10 mouse cellular contexts compared by ENCODE assay signal in the genomic region with DNA sequence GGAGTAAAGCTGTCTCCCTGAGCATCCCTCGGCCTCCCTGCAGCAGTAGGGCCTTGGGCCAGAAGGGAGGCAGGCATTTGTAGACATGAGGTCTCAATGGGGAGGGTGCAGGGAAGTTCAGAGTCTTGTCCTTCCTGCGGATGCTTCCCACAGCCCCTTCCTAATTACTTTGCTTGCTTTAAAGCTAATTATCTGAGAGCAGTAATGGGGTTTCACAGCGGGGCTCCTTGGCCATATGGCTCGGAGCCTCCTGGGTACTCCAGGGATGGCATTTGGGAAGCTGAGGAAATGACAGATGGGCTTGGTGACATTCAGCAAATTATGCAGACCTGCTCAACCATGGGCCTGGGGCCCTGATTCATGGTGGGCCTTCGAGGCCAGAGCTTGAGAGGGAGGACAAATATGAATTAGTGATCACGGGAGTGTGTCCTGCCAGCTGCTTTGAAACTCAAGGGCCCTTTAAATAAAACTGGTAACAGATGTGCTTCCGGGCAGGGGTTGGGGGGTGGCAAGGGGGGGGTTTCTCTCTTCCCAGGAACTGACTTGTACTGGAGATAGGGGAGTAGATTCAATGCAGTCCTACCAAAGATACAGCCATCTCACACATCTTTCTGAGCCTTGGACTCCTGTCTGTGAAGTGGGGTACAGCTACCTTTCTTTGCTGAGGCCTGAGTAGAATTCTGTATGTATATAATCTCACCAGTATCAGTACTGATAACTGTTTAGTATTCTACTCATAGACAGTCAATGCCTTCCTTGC. TPM values are rescaled to one million over a fixed set of nuclear protein-coding genes. Genes with fewer than 3 reads are reported as not detected.
DNase-seq lines count a peak whose midpoint lies in the region; ATAC-seq lines count a peak whose summit lies in the region.
"Had no signal": no experiment of that assay in that cellular context is flagged by ENCODE, and none has a peak within 500 bp of the region (broad histone marks: within the 10 kb centered on the region; RNA-seq: fewer than 3 reads in every experiment).

No protein-coding gene starts in this region.

- H3K27me3 ChIP-seq in intestine, embryonic 14.5 days (replicated peaks; ENCODE audit: control insufficient read depth, insufficient read depth, low read length): no peaks in the 10 kb centered on the region
- H3K27me3 ChIP-seq in intestine, embryonic 15.5 days (replicated peaks): no peaks in the 10 kb centered on the region
- H3K27me3 ChIP-seq in forebrain, embryonic 11.5 days (ENCODE audit: control insufficient read depth, insufficient read depth, low read length): no peaks in the 10 kb centered on the region
- no peaks in the 10 kb centered on the region for H3K27me3 ChIP-seq in limb, embryonic 10.5 days (ENCODE audit: low read depth, poor library complexity, severe bottlenecking)
- H3K27me3 ChIP-seq in neural tube, embryonic 15.5 days (replicated peaks): no peaks in the 10 kb centered on the region

- no peak for DNase-seq in intestine, embryonic 14.5 days (ENCODE audit: low spot score)
- peak; percentile 67 for DNase-seq in forebrain, embryonic 11.5 days (ENCODE audit: low spot score)
- DNase-seq in limb, embryonic 10.5 days (ENCODE audit: low spot score): peak; percentile 47
- DNase-seq in left cerebral cortex, postnatal 25 days (ENCODE audit: low spot score in 2 of 2): no peak
- no peak for DNase-seq in frontal cortex, adult 2 months (ENCODE audit: extremely low spot score in 1 of 2, low spot score in 1 of 2)
- no peak for DNase-seq in thymus, postnatal 10 days (ENCODE audit: low spot score in 2 of 2)
- DNase-seq: lung, postnatal 36 days had no signal

- no peaks in the 10 kb centered on the region for H3K36me3 ChIP-seq in intestine, embryonic 14.5 days (ENCODE audit: control insufficient read depth, insufficient read depth, low read length)
- no peaks in the 10 kb centered on the region for H3K36me3 ChIP-seq in intestine, embryonic 15.5 days
- H3K36me3 ChIP-seq in forebrain, embryonic 11.5 days (ENCODE audit: control insufficient read depth, insufficient read depth, low read length): no peaks in the 10 kb centered on the region
- no peaks in the 10 kb centered on the region for H3K36me3 ChIP-seq in limb, embryonic 10.5 days
- no peaks in the 10 kb centered on the region for H3K36me3 ChIP-seq in neural tube, embryonic 15.5 days

- no peaks in the 10 kb centered on the region for H3K4me1 ChIP-seq in intestine, embryonic 14.5 days (replicated peaks; ENCODE audit: control insufficient read depth, insufficient read depth, low read length)
- H3K4me1 ChIP-seq in intestine, embryonic 15.5 days (replicated peaks): no peaks in the 10 kb centered on the region
- H3K4me1 ChIP-seq in forebrain, embryonic 11.5 days (replicated peaks; ENCODE audit: control insufficient read depth, insufficient read depth, low read length): no peaks in the 10 kb centered on the region
- peaks cover 34% of the 10 kb centered on the region for H3K4me1 ChIP-seq in limb, embryonic 10.5 days
- H3K4me1 ChIP-seq in neural tube, embryonic 15.5 days: peaks cover 18% of the 10 kb centered on the region

- H3K9ac ChIP-seq in intestine, embryonic 14.5 days (ENCODE audit: low read length): no peak overlapping the region
- no peak overlapping the region for H3K9ac ChIP-seq in intestine, embryonic 15.5 days
- H3K9ac ChIP-seq in forebrain, embryonic 11.5 days (ENCODE audit: low read length): no peak overlapping the region
- H3K9ac ChIP-seq in neural tube, embryonic 15.5 days (replicated peaks): no peak overlapping the region

- WGBS in intestine, embryonic 14.5 days: 24% methylated on average over 7 of the region's 7 CpGs
- whole genome bisulfite sequencing in intestine, embryonic 15.5 days: 33% methylated on average over 7 of the region's 7 CpGs
- WGBS in forebrain, embryonic 11.5 days: 17% methylated on average over 7 of the region's 7 CpGs
- WGBS in limb, embryonic 10.5 days: 7% methylated on average over 7 of the region's 7 CpGs
- WGBS in neural tube, embryonic 15.5 days: 8% methylated on average over 7 of the region's 7 CpGs

- no peaks in the 10 kb centered on the region for H3K9me3 ChIP-seq in intestine, embryonic 14.5 days (ENCODE audit: control insufficient read depth, low read length)
- no peaks in the 10 kb centered on the region for H3K9me3 ChIP-seq in intestine, embryonic 15.5 days
- H3K9me3 ChIP-seq in forebrain, embryonic 11.5 days (ENCODE audit: control insufficient read depth, low read length): no peaks in the 10 kb centered on the region
- no peaks in the 10 kb centered on the region for H3K9me3 ChIP-seq in limb, embryonic 10.5 days (replicated peaks)
- no peaks in the 10 kb centered on the region for H3K9me3 ChIP-seq in neural tube, embryonic 15.5 days (replicated peaks)

- no peak for ATAC-seq in intestine, embryonic 14.5 days (replicated peaks; ENCODE audit: low FRiP score, low TSS enrichment, low read depth)
- ATAC-seq in intestine, embryonic 15.5 days: no peak
- peak; percentile 88 for ATAC-seq in forebrain, embryonic 11.5 days (replicated peaks; ENCODE audit: low FRiP score)
- peak; percentile 86 for ATAC-seq in neural tube, embryonic 15.5 days (ENCODE audit: low FRiP score)

- H3K4me3 ChIP-seq in intestine, embryonic 14.5 days (ENCODE audit: low read depth, low read length): no peak overlapping the region
- no peak overlapping the region for H3K4me3 ChIP-seq in intestine, embryonic 15.5 days (replicated peaks)
- no peak overlapping the region for H3K4me3 ChIP-seq in forebrain, embryonic 11.5 days (ENCODE audit: low read depth, low read length)
- H3K4me3 ChIP-seq in limb, embryonic 10.5 days: no peak overlapping the region
- H3K4me3 ChIP-seq in neural tube, embryonic 15.5 days (replicated peaks): no peak overlapping the region

- H3K4me2 ChIP-seq in intestine, embryonic 14.5 days (ENCODE audit: low read length): no peak overlapping the region
- no peak overlapping the region for H3K4me2 ChIP-seq in intestine, embryonic 15.5 days (replicated peaks)
- H3K4me2 ChIP-seq in forebrain, embryonic 11.5 days (ENCODE audit: low read depth, low read length, severe bottlenecking): no peak overlapping the region
- no peak overlapping the region for H3K4me2 ChIP-seq in neural tube, embryonic 15.5 days

- intact Hi-C loops in left cerebral cortex, postnatal 25 days (cut with DNase I): no loop called here

- H3K27ac ChIP-seq in intestine, embryonic 14.5 days (ENCODE audit: low read depth): 0 out of 2 replicates have a peak overlapping the region, but pooled peaks have one; percentile 9
- H3K27ac ChIP-seq in intestine, embryonic 15.5 days: no peak overlapping the region
- H3K27ac ChIP-seq in forebrain, embryonic 11.5 days (ENCODE audit: low read depth, low read length): peak overlapping the region; percentile 25; the same call in 1 of the 2 replicates
- H3K27ac ChIP-seq in limb, embryonic 10.5 days: 0 out of 2 replicates have a peak overlapping the region, but pooled peaks have one; percentile 3
- peak overlapping the region; percentile 52 for H3K27ac ChIP-seq in neural tube, embryonic 15.5 days (replicated peaks)

RNA-seq across cellular contexts. Expression of gene Chrnb4, which starts 34.8 kb away (rescaled TPM):
- 11.9 and 12.0 TPM in 2 replicates for polyA plus RNA-seq in intestine, embryonic 14.5 days (2014; fragmentation: Nextera tagmentation; extraction: Ambion mirVana)
- 4.8 and 5.5 TPM in 2 replicates for polyA plus RNA-seq in intestine, embryonic 15.5 days (2015; fragmentation: Nextera tagmentation; extraction: Ambion mirVana)
- 2.4 and 2.5 TPM in 2 replicates for polyA plus RNA-seq in forebrain, embryonic 11.5 days (2014; fragmentation: Nextera tagmentation; extraction: Ambion mirVana)
- 0.18 and 0.40 TPM in 2 replicates for polyA plus RNA-seq in limb, embryonic 10.5 days (2016; fragmentation: Nextera tagmentation; extraction: Ambion mirVana)
- 0.77 and 1.9 TPM in 2 replicates for polyA plus RNA-seq in neural tube, embryonic 15.5 days (2015; fragmentation: Nextera tagmentation; extraction: Ambion mirVana)
- under 1 TPM in 1 of 2 experiments, not detected in 1; 0.11 TPM for total RNA-seq in left cerebral cortex, postnatal 25 days (2021)
- polyA plus RNA-seq in frontal cortex, adult 2 months (2012; rRNA removed): 3.1 and 3.2 TPM in 2 replicates
- total RNA-seq: MEL had no signal

RNA-seq across cellular contexts. Expression of gene Chrna3, which starts 57.0 kb away (rescaled TPM):
- polyA plus RNA-seq in intestine, embryonic 14.5 days (2014; fragmentation: Nextera tagmentation; extraction: Ambion mirVana): 20.6 and 23.9 TPM in 2 replicates
- polyA plus RNA-seq in intestine, embryonic 15.5 days (2015; fragmentation: Nextera tagmentation; extraction: Ambion mirVana): 11.4 and 12.3 TPM in 2 replicates
- 9.6 and 9.8 TPM in 2 replicates for polyA plus RNA-seq in forebrain, embryonic 11.5 days (2014; fragmentation: Nextera tagmentation; extraction: Ambion mirVana)
- 0.15 and 0.25 TPM in 2 replicates for polyA plus RNA-seq in limb, embryonic 10.5 days (2016; fragmentation: Nextera tagmentation; extraction: Ambion mirVana)
- 17.7 and 18.1 TPM in 2 replicates for polyA plus RNA-seq in neural tube, embryonic 15.5 days (2015; fragmentation: Nextera tagmentation; extraction: Ambion mirVana)
- total RNA-seq in left cerebral cortex, postnatal 25 days (2021): under 1 TPM; 0.66 to 0.76 TPM
- polyA plus RNA-seq in frontal cortex, adult 2 months (2012; rRNA removed): 2.1 and 2.9 TPM in 2 replicates
- total RNA-seq: MEL had no signal

Comparison
In these comparisons a context has a peak if more than half of its experiments do, and no peak if none do; other contexts are left out.
1. ATAC-seq: peak in forebrain, embryonic 11.5 days (single experiment) and neural tube, embryonic 15.5 days (single experiment); none in intestine, embryonic 14.5 days (single experiment) and intestine, embryonic 15.5 days (single experiment).
2. DNase-seq: peak in forebrain, embryonic 11.5 days (single experiment) and limb, embryonic 10.5 days (single experiment); none in intestine, embryonic 14.5 days (single experiment), left cerebral cortex, postnatal 25 days (0 of 2), frontal cortex, adult 2 months (0 of 2) and thymus, postnatal 10 days (0 of 2).